Comparison of ENCODE assay signal across 13 mouse cellular contexts in the genomic region with DNA sequence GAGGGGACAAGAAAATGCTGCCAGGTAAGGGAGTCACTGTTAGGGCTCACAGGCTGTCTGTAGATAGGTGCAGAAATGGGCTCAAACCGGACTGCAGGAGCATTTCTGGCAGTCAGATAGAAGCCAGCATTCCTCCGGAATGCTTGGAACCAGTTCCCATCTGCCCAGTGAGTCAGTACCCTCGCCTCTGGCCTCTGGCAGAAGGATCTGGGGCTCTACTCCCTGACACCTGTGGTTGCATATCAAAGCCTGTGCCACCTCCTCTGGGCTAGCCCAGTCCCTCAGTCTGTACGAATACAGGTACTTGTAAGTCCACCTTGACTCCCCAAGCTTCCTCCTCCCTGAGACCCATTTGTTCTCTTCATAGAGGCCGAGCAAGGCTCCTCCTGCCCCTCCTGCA.
"Had no signal": no experiment of that assay in that cellular context is flagged by ENCODE, and none has a peak within 500 bp of the region (broad histone marks: within the 10 kb centered on the region; RNA-seq: fewer than 3 reads in every experiment).

No protein-coding gene starts in this region.

- H3K36me3 ChIP-seq: kidney, embryonic 15.5 days; liver, embryonic 13.5 days; midbrain, embryonic 12.5 days; midbrain, embryonic 15.5 days had no signal

- DNase-seq: kidney, adult 8-10 months; kidney, postnatal 10 days; kidney, postnatal 36 days; left cerebral cortex, postnatal 4 days; liver, embryonic 13.5 days; lung, adult 2 months; lung, postnatal 14 days; thymus, adult 2 months; thymus, postnatal 14 days had no signal

- H3K4me1 ChIP-seq: liver, embryonic 13.5 days had no signal

- H3K4me3 ChIP-seq: kidney, embryonic 15.5 days; liver, embryonic 13.5 days; midbrain, embryonic 12.5 days; midbrain, embryonic 15.5 days had no signal

- H3K4me2 ChIP-seq: kidney, embryonic 15.5 days; liver, embryonic 13.5 days; midbrain, embryonic 12.5 days; midbrain, embryonic 15.5 days had no signal

- H3K9me3 ChIP-seq: kidney, embryonic 15.5 days; liver, embryonic 13.5 days; midbrain, embryonic 12.5 days; midbrain, embryonic 15.5 days had no signal

- H3K27me3 ChIP-seq: liver, embryonic 13.5 days had no signal

- H3K9ac ChIP-seq: kidney, embryonic 15.5 days; liver, embryonic 13.5 days; midbrain, embryonic 12.5 days; midbrain, embryonic 15.5 days had no signal

- ATAC-seq: midbrain, embryonic 15.5 days had no signal

- H3K27ac ChIP-seq: kidney, embryonic 15.5 days; liver, embryonic 13.5 days; macrophage; midbrain, embryonic 12.5 days; midbrain, embryonic 15.5 days had no signal
